Mouse (Mus musculus): ENCODE results near the gene Dync1i1. TPM values are rescaled to one million over a fixed set of nuclear protein-coding genes. Genes with fewer than 3 reads are reported as not detected.
A peak's percentile ranks its signal among the peaks of the same experiment; 100 is the strongest.
"Not testable (repeated sequence)": the region's sequence is repeated elsewhere in the genome, so short reads cannot be mapped to it uniquely, and the experiment has no call there.

Gene Dync1i1
- not detected in 2 replicates for total RNA-seq (2017)

DNA sequence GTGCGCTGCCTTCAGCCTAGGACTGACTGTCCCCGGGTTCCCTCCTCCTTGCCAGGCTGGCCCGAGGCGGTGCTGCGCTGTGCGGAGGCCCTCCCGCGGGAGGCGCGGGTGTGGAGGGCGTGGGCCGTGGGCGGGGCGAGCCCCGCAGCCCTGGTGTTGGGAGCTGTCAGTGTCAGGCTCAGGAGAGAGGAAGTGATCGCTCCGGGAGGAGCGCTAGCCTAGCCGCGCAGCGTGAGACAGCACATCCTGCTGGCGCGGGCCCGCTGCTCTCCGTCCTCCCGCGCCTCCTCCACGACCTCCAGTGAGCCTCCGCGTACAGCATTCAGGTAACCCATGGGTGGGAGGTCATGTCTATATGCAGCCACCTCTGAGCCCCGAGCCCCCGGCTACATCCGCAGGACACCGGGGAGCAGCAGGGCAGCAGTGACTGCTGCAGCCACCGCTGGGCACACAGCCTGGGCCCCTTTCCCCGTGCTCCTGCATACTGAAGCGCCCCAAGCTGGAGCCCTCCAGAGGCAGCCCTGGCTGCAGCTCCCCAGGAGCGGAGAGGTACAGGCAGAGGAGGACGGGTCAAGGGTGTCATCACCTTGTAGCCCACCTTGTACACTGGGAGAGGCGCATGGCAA is at the start of gene Dync1i1:
Gene Dync1i1 (plus strand): TSS at position 29 of the 626 bp plus-strand sequence.
- ATAC-seq (replicated peaks; ENCODE audit: low read depth, poor library complexity, severe bottlenecking): peak; percentile 99

DNA sequence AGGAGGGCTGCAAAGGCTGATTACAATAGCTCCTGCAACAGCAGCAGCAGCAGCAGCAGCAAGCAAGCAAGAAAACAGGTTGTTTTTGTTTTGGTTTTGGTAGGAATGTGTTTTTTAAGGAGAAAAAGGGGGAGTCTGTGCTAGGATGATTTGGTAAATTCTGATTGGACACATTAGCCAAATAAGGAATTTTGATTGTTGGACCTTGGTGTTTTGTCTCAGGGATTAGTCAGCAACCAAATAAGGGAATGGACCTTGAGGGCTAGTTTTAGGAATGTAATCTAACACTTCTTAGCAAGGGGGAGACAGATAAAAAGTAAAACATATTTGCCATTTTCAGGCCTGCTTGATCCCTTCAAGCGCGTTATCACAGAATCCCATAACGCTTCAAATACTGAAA is 45.7 kb upstream of the Dync1i1 start:
- no peak for ATAC-seq (replicated peaks; ENCODE audit: low read depth, poor library complexity, severe bottlenecking)

DNA sequence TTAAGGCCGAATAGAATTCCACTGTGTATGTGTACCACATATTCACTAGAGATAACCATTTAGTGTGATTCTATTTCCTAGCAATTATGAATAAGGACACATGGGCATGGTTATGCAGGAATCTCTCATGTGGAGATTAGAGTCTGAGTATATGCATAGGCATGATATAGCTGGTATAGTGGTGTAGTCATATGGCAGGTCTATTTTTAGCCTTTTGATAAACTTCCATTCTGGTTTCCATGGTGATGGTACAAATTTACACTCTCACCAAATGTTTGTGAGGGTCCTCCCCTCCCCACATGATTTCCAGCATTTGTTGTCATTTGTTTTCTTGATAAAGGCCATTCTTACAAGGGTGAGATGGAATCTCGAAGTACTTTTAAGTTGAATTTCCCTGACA is 23.6 kb upstream of the Dync1i1 start:
- no peak for ATAC-seq (replicated peaks; ENCODE audit: low read depth, poor library complexity, severe bottlenecking)

DNA sequence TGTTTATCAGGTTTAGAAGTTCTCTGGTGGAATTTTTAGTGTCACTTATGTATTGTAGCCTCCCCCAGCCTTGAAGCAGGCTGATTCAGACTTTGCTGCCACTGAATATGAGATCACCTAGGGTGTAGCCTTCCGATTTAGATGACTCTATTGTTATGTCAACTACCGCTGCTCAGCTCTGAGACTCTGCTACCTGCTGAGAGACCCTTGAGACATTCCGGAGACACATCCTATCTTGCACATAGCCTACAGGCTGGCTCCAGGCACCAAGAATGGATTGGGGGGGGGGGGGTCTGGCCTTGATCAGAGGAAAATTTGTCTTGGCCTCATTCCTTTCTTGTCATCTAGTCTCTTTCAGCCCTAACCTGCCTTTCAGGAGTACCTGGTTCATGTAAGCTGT is 17.5 kb upstream of the Dync1i1 start:
- not testable (repeated sequence) for ATAC-seq (replicated peaks; ENCODE audit: low read depth, poor library complexity, severe bottlenecking)

DNA sequence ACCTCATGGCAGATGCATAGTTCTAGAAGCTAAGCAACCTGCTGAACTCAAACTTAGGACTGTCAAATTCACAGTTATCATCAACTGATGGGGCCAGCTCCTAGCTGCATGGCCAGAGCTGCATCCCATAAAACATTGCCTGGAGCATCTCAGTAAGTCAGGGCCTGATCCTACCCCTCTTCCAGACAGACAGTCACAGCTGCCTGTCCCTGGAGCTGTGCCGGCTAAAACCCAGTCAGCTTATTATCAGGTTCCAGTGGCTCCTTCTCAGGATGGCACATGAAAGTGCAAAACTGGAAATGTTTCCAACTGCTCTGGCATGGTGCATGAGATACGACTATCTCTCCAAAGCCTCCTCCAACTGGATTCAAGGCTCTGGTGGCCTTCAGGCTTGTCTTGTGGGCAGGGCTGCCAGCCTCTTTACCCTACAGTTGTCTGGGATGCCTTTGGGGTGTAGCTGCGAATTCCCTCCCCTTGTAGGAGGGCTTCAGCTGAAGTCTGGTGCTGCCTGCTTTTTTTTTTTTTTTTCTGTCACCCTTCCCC is 15.3 kb upstream of the Dync1i1 start:
- no peak for ATAC-seq (replicated peaks; ENCODE audit: low read depth, poor library complexity, severe bottlenecking)

DNA sequence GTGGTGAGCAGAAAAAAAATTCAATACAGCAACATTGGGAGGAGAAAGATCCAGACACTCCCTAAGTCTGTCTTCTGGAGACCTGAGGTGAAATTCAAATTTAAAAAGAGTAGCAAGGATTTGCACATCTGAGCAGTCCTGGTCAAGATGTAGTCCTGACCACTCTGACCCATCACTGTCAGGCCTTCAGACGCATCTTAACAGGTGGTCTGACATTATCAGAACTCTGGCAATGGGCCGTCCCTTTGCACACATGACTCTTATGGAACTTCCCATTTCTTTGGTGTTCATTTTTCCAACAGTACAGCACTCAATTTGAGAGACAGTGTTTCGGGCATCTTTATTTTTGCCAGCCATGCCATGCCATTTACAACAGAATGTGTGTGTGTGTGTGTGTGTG is 12.8 kb upstream of the Dync1i1 start:
- ATAC-seq (replicated peaks; ENCODE audit: low read depth, poor library complexity, severe bottlenecking): no peak

DNA sequence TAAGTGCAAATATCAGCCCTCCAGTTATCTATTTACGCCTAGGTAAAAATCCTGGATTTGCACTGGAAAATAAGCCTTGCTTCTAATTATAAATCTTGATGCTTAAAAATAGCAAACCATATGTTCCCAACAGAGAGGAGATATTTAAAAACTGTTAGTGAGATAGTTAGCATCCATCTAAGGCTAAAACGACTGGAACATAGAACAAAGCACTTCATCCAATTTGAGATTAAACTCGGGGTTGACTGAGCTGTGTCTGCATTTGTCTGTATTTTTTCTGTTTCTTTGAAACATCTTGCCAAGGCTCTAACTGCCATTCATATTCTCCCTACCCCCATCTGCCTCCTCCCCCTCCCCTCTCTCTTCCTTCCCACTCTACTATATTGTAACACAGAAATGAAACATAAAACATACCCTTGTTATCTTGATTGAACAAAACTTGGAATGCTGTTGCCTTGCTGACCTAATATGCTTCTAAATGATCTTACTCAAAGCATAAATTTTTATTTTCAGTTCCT is 10.3 kb upstream of the Dync1i1 start:
- ATAC-seq (replicated peaks; ENCODE audit: low read depth, poor library complexity, severe bottlenecking): no peak

DNA sequence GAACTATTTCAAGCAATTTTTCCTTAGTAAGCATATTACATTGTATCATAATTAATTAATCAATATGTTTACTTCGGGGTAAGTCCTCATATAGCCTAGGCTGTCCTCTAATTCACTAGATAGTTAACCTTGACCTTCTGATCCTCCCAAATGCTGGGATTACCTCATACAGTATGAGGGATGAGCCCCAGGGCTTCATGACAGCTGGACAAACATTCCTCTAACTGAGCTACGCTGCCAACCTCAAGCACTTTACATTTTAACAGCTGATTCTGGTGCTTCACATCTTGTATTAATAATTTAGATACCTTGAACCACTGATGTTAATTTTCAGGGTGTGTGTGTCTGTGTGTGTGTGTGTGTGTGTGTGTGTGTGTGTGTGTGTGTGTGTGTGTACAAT is 6.5 kb upstream of the Dync1i1 start:
- no peak for ATAC-seq (replicated peaks; ENCODE audit: low read depth, poor library complexity, severe bottlenecking)

DNA sequence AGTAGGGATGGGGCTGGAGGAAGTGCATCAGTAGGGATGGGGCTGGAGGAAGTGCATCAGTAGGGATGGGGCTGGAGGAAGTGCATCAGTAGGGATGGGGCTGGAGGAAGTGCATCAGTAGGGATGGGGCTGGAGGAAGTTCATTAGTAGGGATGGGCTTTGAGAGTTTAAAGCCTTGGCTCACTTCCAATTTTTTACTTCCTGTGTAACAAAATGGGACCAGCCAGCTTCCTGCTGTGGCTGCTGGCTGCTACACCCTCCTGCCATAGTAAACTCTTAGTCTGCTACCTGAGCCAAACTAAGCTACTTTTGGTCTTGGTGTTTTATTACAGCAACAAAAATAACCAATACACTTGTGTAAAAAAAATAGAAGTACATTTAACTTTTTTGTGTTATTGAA is 4.7 kb upstream of the Dync1i1 start:
- ATAC-seq (replicated peaks; ENCODE audit: low read depth, poor library complexity, severe bottlenecking): not testable (repeated sequence)

DNA sequence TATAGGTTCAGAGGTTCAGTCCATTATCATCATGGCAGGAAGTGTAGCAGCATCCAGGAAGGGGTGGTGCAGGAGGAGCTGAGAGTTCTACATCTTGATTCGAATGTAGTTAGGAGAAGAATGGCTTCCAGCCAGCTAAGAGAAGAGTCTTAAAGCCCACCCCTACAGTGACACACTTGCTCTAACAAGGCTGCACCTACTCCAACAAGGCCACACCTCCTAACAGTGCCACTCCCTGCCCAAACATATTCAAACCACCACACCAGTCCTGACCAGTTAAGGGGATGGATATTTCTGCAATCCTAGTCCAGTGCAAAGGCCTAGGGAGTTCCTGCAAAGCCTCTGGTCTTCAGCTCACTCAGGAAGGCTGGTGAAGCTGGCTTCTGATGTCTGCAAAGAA is 1.5 kb upstream of the Dync1i1 start:
- ATAC-seq (replicated peaks; ENCODE audit: low read depth, poor library complexity, severe bottlenecking): no peak

DNA sequence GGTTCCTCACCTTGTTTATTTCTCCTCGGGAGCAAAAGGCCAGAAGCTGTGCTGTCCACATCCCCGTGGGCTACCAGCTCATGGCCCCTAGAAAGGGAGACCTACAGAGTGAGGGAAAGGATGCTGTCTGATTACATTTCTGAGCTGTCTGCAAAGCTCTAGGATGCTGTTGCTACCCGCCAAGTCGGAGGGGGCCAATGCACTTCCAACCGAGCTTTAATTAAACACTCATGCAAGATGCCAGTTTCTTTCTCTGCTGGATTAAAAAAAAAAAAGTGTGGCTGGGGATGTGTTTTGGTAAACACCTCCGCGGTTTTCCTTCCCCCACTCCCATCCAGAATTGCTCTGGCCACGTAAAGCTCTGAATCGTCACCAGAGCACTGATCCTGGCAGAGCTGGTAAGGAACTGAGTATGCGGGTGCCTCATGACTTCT is 815 bp downstream of the Dync1i1 start:
- ATAC-seq (replicated peaks; ENCODE audit: low read depth, poor library complexity, severe bottlenecking): 0 out of 2 replicates have a peak, but pooled peaks have one; percentile 15

DNA sequence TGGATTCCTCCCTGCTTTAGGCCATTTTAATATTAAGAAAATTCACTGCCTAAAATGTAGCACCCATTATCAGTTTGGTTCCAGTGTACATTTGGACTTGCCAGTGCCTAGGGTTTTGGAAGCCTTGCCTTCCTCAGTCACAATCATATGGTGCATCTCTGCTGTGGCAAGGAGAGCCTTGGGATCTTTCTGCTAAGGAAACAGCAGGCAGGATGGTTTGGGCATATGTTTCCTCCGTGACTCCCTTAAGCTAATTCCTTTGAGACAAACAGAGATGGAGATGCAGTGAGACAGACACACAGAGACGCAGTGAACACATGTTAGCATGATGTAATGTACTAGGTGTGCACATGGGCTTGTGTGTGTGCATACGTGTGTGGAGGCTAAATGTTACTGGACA is 7.8 kb downstream of the Dync1i1 start:
- no peak for ATAC-seq (replicated peaks; ENCODE audit: low read depth, poor library complexity, severe bottlenecking)

DNA sequence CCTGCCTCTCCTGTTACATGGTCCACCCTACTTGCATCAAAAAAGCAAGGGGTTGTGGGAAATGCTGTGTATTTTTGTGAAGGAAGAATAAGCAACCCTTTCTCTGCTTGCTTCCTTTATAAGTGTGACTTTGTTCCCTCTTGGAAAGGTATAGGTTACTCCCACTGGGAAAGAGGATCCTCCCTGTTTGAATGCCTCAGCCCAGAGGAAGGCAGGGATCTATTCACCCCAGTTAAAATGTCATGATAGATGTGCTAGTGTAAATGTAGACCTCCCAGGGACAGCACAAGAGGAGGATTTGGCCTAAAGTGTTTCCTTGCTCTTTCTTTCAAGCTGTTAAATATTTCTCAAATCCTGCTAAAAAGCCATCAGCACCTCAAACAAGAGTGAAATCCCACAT is 9.0 kb downstream of the Dync1i1 start:
- ATAC-seq (replicated peaks; ENCODE audit: low read depth, poor library complexity, severe bottlenecking): no peak

DNA sequence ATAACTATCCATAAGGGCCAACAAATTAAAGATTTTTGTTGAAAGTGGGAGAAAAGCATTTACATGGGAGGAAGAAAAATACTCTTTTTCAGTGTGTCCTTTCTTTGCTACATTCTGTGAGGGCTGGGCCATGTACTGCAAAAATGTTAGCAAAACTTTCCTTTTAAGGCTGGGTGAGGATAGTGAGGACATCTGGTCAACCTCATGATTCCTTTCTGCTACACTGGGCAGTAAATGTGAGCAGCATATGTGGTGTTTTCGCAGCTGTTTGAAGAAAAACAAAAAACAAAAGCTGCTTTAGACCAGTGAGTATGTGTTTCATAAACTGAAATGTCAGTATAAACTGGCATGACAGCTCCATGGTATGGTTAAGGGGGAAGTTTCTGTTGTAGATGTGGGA is 9.4 kb downstream of the Dync1i1 start:
- ATAC-seq (replicated peaks; ENCODE audit: low read depth, poor library complexity, severe bottlenecking): no peak

DNA sequence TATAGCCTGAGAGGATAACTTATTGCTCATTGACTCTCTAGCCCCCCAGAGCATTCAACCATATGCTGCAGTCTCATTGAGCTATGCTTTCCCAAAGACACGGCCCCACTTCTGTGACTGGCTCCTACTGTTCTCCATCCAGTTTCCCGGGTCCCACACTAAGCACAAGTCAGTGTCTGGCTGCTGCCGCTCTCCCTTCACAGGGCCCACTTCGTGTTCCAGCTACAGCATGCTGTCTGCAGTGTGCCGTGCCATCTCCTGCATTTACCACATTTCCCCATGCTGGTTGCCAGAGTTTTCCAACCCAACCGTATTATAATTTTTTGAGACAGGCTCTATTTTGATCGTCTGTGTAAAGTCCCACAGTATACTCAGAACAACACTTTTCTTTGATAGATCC is 14.3 kb downstream of the Dync1i1 start:
- ATAC-seq (replicated peaks; ENCODE audit: low read depth, poor library complexity, severe bottlenecking): no peak

DNA sequence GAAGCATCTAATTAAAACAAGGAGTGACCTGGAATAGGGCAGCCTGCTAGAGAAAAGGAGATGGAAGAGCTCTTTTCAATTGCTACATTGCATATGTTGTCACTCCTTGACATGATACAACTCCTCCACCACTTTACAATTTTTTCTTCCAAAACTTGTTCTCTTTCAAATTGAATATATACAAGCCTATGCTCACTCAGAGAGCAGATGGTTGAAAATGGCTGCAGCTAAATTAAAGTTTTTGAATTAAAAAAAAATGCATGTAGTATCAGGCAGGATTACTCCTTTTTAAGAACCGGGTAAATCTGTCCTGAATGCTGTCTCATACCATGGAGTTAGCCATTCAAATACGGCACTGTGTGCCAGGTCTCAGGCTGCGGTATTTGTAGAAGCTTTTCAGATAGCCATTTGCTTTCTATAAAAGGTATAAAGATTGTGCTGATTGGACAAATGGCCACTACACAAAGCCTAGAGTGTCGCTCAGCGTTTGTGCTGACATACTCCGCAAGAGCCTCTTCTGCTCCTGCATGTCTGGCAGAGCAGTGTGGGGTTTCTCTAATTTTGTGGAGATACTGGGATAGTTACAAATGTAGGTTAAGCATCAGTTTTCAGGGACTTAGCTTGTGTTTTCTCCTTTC is 16.1 kb downstream of the Dync1i1 start:
- ATAC-seq (replicated peaks; ENCODE audit: low read depth, poor library complexity, severe bottlenecking): no peak

DNA sequence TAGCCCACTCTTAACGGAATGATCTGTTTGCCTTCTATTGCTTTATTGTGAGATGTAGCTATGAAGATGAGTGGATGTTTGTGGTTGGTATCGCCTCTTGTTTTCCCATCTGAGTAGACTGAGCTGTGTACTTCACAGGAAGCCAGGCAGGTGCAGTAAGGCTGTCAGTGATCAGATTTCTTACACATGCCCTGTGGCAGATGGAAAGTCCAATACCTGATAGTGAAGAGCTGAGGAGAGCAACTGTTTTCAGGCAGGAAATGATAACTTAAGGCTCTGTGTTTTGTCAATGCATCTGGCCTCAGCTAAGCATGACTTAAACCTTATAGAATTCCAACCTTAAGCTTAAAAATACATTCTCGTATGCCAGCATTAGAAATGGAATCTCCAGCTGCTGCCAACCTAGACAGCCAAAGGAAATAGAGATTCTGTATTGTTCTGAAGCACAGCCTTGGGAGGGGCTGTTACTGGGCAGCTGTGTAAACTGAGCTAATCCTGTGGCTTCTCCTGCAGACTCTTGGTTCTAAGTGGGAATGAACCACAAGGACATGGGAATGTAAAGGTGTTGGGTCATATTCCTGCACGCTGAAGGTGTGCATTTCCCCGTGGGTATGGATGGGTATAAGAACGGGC is 24.8 kb downstream of the Dync1i1 start:
- no peak for ATAC-seq (replicated peaks; ENCODE audit: low read depth, poor library complexity, severe bottlenecking)

DNA sequence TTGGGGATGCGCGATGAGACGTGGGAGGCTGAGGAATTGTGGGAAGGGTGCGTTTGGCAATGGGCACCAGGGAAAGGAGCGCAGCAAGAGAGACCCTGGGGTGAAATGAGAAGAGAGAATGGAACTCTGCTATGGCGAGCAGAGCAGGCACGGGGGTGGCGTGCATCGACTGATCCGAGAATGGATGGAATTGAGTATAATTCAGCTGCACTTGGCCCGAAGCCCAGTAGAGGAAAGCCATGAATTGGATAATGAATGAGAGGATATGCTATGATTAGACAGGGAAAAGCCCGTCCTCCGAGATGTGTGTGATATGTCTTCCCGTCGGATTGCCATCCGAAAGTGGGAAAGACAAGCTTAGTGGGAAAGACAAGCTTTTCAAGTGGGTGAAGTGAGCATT is 26.7 kb downstream of the Dync1i1 start:
- no peak for ATAC-seq (replicated peaks; ENCODE audit: low read depth, poor library complexity, severe bottlenecking)

DNA sequence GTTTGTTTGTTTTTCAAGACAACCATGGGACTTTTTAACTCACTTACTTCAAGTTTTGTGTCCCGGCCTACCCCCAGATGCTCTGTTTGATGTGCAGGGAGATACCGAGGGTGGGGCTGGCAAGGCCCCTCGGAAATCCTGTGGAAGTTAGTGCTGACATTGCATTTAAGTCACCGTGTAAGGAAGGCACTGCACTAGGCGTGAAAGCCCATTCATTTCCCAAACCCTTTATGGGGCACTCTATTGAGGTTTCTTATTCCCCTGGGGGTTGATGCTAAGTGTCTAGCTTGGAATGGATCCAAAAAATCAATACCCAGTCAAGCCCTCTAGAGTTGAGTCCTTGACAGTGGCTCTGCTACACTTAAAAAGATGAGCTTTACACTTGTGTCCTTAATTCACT is 27.2 kb downstream of the Dync1i1 start:
- ATAC-seq (replicated peaks; ENCODE audit: low read depth, poor library complexity, severe bottlenecking): no peak

DNA sequence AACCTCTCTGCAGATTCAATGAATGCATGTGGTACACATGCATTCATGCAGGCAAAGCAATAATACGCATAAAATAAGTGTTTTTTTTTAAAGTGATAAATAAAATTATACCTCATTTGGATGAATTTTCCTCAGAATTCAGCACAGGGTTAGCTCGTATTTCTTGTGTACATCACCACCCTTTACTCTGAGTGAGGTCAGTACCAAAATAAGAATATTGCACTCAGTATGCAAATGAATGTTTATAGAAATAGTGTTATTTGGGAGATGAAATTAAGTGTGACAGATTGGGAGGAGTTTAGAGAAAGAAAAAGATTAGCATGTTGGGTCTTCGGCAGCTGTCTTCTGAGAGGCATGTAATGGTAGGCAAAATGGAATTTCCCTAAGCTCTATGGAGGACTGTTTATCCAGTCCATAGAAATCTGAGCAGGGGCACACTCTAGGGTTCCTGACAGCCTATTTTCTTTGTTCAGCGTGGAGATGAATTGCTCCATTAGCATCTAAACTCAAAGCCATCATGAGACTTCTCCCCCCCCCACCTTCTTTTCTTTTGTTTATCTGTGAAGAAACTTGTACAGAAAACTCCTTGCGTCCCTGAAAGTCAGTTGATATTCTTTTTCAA is 31.2 kb downstream of the Dync1i1 start:
- ATAC-seq (replicated peaks; ENCODE audit: low read depth, poor library complexity, severe bottlenecking): no peak

DNA sequence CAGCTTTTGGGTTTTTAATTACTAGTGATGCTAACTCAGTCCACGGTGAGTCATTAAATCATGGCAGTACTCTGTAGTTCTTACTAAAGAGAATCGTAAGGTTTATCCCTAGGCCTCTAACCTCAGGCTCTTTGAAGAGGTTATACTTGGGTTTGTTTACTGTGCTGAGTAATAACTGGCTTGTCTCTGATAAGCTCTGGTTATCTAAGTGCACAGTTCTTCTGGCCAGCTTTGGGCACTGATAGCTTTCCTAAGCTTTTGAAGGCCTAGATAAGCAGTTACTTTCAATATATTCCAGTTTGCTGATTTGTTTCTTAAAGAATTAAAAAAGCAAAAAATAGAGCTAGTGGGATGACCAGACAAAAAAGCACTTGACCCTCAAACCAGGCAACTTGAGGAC is 37.5 kb downstream of the Dync1i1 start:
- ATAC-seq (replicated peaks; ENCODE audit: low read depth, poor library complexity, severe bottlenecking): no peak
